Mouse (Mus musculus): ENCODE data around the gene Yif1a. TPM values are rescaled to one million over a fixed set of nuclear protein-coding genes. Genes with fewer than 3 reads are reported as not detected.
A peak's percentile ranks its signal among the peaks of the same experiment; 100 is the strongest.
"Not testable (repeated sequence)": the region's sequence is repeated elsewhere in the genome, so short reads cannot be mapped to it uniquely, and the experiment has no call there.

The Yif1a gene
- polyA plus RNA-seq, 1 experiment from 2014 or later, result 110 TPM

DNA sequence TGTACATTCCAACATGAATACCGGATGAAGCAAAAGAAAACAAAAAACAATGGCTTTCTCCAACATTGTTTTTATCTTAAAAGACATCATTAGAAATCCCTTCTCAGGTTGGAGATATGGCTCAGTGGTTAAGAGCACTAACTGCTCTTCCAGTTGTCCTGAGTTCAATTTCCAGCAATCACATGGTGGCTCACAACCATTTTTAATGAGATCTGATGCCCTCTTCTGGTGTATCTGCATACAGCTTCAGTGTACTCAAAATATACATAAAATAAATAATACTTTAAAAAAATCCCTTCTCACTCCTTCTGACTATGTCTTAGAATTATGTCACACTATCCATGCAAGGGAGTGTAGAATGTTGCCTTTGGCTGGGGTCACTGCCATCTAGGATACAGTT, 9.1 kb upstream of the Yif1a start:
- WGBS, result 94% methylated on average over 1 of the region's 1 CpGs
- Histone ChIP-seq H3K4me1 (ENCODE audit: control insufficient read depth, insufficient read depth, low read length) (no peaks in the 10 kb centered on the region), H3K4me3 (replicated peaks; ENCODE audit: low read length) (no peak overlapping the region), H3K27me3 (ENCODE audit: control insufficient read depth, insufficient read depth, low read length) (peaks cover 34% of the 10 kb centered on the region), H3K9me3 (replicated peaks; ENCODE audit: control insufficient read depth, low read length) (no peaks in the 10 kb centered on the region), H3K36me3 (ENCODE audit: control insufficient read depth, insufficient read depth, low read length) (0 out of 2 replicates have a peak, but pooled peaks cover 3% of the 10 kb centered on the region), H3K27ac (ENCODE audit: low read length) (no peak overlapping the region), H3K9ac (ENCODE audit: low read length) (no peak overlapping the region), H3K4me2 (ENCODE audit: low read depth, low read length) (no peak overlapping the region)
- no peak for ATAC-seq (ENCODE audit: insufficient read depth, low FRiP score)

DNA sequence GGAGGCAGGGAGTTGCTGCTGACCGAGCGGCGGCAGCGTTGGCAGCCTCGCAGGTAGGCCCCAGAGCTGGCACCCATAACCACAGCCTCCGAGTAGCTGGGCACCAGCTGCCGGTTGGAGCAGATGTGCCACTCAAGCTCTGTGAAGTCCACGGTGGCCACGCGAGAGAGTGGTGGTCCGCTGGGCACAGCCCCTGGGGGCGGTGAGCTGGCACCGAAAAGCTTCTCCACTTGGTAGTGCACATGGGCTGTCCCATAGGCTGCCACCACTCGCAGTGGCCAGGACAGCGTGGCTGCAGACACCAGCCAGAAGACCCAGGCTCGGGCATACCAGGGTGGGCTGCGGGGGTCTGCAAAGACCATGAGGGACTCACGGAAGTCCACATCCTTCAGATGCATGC, 6.3 kb upstream of the Yif1a start:
- H3K27ac ChIP-seq (ENCODE audit: low read length), result no peak overlapping the region
- 58% methylated on average over 18 of the region's 18 CpGs for WGBS
- H3K27me3 ChIP-seq (ENCODE audit: control insufficient read depth, insufficient read depth, low read length), result peaks cover 55% of the 10 kb centered on the region
- no peak for ATAC-seq (ENCODE audit: insufficient read depth, low FRiP score)
- H3K36me3 ChIP-seq (ENCODE audit: control insufficient read depth, insufficient read depth, low read length), result no peaks in the 10 kb centered on the region
- H3K4me2 ChIP-seq (ENCODE audit: low read depth, low read length), result no peak overlapping the region
- no peak overlapping the region for H3K4me3 ChIP-seq (replicated peaks; ENCODE audit: low read length)
- no peaks in the 10 kb centered on the region for H3K9me3 ChIP-seq (replicated peaks; ENCODE audit: control insufficient read depth, low read length)
- H3K4me1 ChIP-seq (ENCODE audit: control insufficient read depth, insufficient read depth, low read length), result peaks cover 4% of the 10 kb centered on the region; the same call in 1 of the 2 replicates
- H3K9ac ChIP-seq (ENCODE audit: low read length), result no peak overlapping the region

DNA sequence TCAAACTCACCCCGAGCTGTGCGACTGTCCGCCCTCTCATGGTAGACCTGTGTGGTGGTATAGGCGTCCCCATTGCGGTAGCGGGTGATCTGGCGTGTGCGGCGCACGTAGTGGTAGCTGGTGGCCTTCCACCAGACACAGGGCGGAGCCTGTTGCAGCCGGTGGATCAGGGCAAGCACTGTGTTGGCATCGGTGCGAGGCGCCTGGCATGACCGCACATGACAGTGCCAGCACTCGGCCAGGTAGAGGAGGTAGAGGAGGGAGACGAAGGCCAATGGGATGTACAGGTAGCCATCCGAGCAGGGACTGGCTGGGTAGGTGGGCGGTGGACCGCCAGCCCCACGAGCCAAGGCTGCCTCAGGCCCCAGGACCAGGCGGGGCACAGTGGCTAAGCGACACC, 5.7 kb upstream of the Yif1a start:
- no peaks in the 10 kb centered on the region for H3K36me3 ChIP-seq (ENCODE audit: control insufficient read depth, insufficient read depth, low read length)
- WGBS, result 67% methylated on average over 24 of the region's 24 CpGs

DNA sequence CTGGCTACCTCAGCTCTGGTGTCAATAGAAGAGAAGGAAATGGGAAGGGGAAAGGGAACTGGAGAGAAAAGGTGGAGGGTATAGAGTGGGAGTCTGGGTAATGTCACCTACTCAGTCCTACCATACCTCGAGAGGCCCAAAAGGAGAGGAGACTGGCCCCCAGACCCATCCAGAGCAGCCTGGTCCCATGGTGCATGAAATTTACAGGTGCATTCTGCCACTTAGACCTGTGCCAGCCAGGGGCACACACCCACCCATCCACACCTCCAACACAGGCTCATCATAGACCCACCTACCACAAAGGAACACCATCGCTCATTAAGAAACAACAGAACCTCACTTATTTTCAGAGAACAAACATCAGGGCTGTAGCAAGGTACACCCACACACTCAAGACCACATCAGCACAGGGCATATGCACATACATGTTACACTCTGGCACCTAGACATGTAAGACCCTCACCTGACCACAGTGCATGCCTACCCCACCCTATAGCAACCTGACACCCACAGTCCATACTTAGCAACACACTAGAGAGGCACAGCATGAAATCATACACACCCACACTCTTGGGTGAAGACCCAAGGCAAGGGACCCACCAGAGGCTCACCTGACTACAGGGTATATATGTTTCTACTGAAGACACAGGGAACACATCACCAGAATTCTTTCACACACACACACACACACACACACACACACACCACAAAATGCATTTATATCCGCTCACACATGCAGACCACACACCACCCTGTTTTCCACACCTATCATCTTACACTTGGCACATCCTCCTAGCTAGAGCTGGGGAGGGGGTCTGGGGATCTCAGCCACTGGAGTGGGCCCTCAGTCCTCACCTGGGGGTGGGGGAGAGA, 4.1 kb upstream of the Yif1a start:
- ATAC-seq (ENCODE audit: insufficient read depth, low FRiP score), result no peak
- peaks cover 16% of the 10 kb centered on the region for H3K4me1 ChIP-seq (ENCODE audit: control insufficient read depth, insufficient read depth, low read length)
- no peaks in the 10 kb centered on the region for H3K36me3 ChIP-seq (ENCODE audit: control insufficient read depth, insufficient read depth, low read length)
- H3K9me3 ChIP-seq (replicated peaks; ENCODE audit: control insufficient read depth, low read length), result no peaks in the 10 kb centered on the region
- peak overlapping the region; percentile 53 for H3K4me3 ChIP-seq (replicated peaks; ENCODE audit: low read length)
- no peak overlapping the region for H3K4me2 ChIP-seq (ENCODE audit: low read depth, low read length)
- H3K27ac ChIP-seq (ENCODE audit: low read length), result no peak overlapping the region
- 0 out of 2 replicates have a peak overlapping the region, but pooled peaks have one; percentile 67 for H3K9ac ChIP-seq (ENCODE audit: low read length)
- peaks cover 55% of the 10 kb centered on the region for H3K27me3 ChIP-seq (ENCODE audit: control insufficient read depth, insufficient read depth, low read length)
- WGBS, result 66% methylated on average over 3 of the region's 3 CpGs

More for the DNA sequence above, 5.7 kb upstream of the Yif1a start:
- Histone ChIP-seq H3K9ac (ENCODE audit: low read length) (no peak overlapping the region), H3K27ac (ENCODE audit: low read length) (no peak overlapping the region), H3K9me3 (replicated peaks; ENCODE audit: control insufficient read depth, low read length) (no peaks in the 10 kb centered on the region), H3K27me3 (ENCODE audit: control insufficient read depth, insufficient read depth, low read length) (peaks cover 55% of the 10 kb centered on the region), H3K4me3 (replicated peaks; ENCODE audit: low read length) (no peak overlapping the region), H3K4me2 (ENCODE audit: low read depth, low read length) (no peak overlapping the region), H3K4me1 (ENCODE audit: control insufficient read depth, insufficient read depth, low read length) (peaks cover 9% of the 10 kb centered on the region; the same call in 1 of the 2 replicates)
- no peak for ATAC-seq (ENCODE audit: insufficient read depth, low FRiP score)

DNA sequence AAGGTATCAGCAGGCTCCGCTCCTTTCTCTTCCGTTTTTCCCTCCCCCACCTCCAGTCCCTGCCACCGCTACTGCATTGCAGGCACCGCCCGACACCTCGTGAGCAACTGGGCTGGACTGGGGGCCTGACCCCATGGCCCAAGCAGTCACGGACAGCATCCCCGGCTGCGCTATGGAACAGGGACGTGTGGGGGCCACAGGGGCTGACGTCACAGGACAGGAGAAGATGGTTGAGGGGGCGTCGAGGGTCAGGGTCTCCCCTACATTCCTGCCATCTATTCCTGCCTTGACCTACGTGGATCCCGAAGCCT, 3.5 kb upstream of the Yif1a start:
- no peak overlapping the region for H3K27ac ChIP-seq (ENCODE audit: low read length)

DNA sequence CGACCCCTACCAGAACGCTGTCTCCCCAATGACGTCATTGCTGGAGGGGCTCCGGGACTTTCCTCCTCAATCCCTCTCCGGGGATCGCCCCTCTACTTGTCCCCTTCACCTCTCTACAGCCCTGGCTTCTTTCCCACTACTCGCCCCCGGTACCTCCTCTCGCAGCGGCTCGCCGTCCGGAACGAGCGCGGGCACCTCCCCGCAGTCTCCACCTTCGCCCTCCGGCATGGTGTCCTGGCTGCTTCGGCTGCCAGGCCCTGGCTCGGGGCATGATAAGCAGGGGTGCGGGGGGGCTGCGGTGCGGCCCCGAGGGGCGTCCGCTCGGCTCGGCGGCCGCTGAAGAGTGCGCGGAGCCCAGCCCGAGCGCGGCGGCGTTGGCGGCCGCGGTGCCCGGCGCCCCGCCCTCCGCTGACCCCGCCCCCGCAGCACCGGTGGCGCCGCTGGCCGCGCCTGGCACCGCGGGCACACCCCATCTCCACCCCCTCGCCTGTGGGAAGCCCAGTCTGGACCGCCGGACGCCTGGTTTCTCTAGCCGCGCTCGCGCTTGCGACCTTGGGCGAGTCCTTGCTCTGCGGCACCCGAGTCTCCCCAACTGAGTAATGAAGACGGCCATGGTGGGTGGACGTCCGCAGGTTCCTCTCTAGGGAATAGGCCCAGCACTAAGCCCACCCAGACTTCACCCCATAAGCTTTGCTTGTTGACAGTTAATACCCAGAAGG, 3.0 kb upstream of the Yif1a start, which contains the start of gene Tmem151a:
Gene Tmem151a, minus strand, starts transcription at position 387 of the 719 bp plus-strand sequence.
- Histone ChIP-seq H3K36me3 (ENCODE audit: control insufficient read depth, insufficient read depth, low read length) (no peaks in the 10 kb centered on the region), H3K27me3 (ENCODE audit: control insufficient read depth, insufficient read depth, low read length) (peaks cover 55% of the 10 kb centered on the region), H3K27ac (ENCODE audit: low read length) (no peak within 1 kb of the TSS), H3K4me3 (replicated peaks; ENCODE audit: low read length) (peak within 1 kb of the TSS; percentile 53), H3K9me3 (replicated peaks; ENCODE audit: control insufficient read depth, low read length) (no peaks in the 10 kb centered on the region), H3K4me1 (ENCODE audit: control insufficient read depth, insufficient read depth, low read length) (peaks cover 20% of the 10 kb centered on the region), H3K4me2 (ENCODE audit: low read depth, low read length) (peak within 1 kb of the TSS; percentile 83), H3K9ac (ENCODE audit: low read length) (peak within 1 kb of the TSS; percentile 67)
- no peak for ATAC-seq (ENCODE audit: insufficient read depth, low FRiP score)
- WGBS, result under 1% methylated on average over 68 of the region's 69 CpGs

More for the DNA sequence above, 3.5 kb upstream of the Yif1a start:
- Histone ChIP-seq H3K9me3 (replicated peaks; ENCODE audit: control insufficient read depth, low read length) (no peaks in the 10 kb centered on the region), H3K27me3 (ENCODE audit: control insufficient read depth, insufficient read depth, low read length) (peaks cover 55% of the 10 kb centered on the region), H3K9ac (ENCODE audit: low read length) (peak overlapping the region; percentile 67; the same call in 1 of the 2 replicates), H3K4me1 (ENCODE audit: control insufficient read depth, insufficient read depth, low read length) (peaks cover 20% of the 10 kb centered on the region), H3K36me3 (ENCODE audit: control insufficient read depth, insufficient read depth, low read length) (no peaks in the 10 kb centered on the region), H3K4me2 (ENCODE audit: low read depth, low read length) (peak overlapping the region; percentile 83), H3K4me3 (replicated peaks; ENCODE audit: low read length) (peak overlapping the region; percentile 53)
- ATAC-seq (ENCODE audit: insufficient read depth, low FRiP score), result no peak
- 5% methylated on average over 15 of the region's 15 CpGs for WGBS

DNA sequence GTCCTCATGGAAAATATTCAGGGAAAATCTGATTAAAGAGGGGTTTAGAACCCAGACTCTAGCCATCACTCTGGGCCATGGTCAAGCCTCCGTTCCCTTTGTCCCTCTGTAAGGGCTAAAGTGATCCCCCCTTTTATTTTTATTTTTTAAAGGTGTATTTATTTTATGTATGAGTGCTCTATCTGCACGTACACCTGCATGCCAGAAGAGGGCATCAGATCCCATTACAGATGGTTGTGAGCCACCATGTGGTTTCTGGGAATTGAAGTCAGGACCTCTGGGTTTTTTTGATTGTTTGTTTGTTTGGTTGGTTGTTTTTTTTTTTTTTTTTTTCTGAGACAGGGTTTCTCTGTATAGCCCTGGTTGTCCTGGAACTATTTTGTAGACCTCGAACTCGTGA, 1.8 kb upstream of the Yif1a start:
- not testable (repeated sequence) for H3K9ac ChIP-seq (ENCODE audit: low read length); ATAC-seq (ENCODE audit: insufficient read depth, low FRiP score); H3K4me3 ChIP-seq (replicated peaks; ENCODE audit: low read length); H3K4me2 ChIP-seq (ENCODE audit: low read depth, low read length); H3K9me3 ChIP-seq (replicated peaks; ENCODE audit: control insufficient read depth, low read length); H3K27ac ChIP-seq (ENCODE audit: low read length); H3K36me3 ChIP-seq (ENCODE audit: control insufficient read depth, insufficient read depth, low read length)
- Histone ChIP-seq H3K4me1 (ENCODE audit: control insufficient read depth, insufficient read depth, low read length) (peaks cover 20% of the 10 kb centered on the region), H3K27me3 (ENCODE audit: control insufficient read depth, insufficient read depth, low read length) (peaks cover 47% of the 10 kb centered on the region)
- 56% methylated on average over 4 of the region's 4 CpGs for WGBS

DNA sequence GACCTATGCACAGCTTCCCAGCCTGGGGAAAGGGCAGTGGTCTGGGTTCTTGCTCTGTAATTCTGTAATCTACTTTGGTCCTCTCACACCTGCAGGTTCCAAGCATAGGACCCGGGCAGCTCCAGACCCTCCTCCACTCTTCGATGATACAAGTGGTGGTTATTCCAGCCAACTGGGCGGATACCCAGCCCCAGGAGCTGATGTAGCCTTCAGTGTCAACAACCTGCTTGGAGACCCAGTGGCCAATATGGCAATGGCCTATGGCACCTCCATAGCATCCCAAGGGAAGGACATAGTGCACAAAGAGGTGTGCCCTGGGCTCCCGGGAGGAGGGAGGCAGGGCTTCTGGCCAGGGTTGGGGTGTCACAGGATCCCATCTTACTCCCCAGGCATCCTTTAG, 986 bp downstream of the Yif1a start:
- 91% methylated on average over 4 of the region's 4 CpGs for WGBS
- Histone ChIP-seq H3K4me1 (ENCODE audit: control insufficient read depth, insufficient read depth, low read length) (peaks cover 22% of the 10 kb centered on the region), H3K4me2 (ENCODE audit: low read depth, low read length) (peak overlapping the region; percentile 91), H3K9ac (ENCODE audit: low read length) (peak overlapping the region; percentile 88), H3K27ac (ENCODE audit: low read length) (no peak overlapping the region), H3K4me3 (replicated peaks; ENCODE audit: low read length) (peak overlapping the region; percentile 90), H3K36me3 (ENCODE audit: control insufficient read depth, insufficient read depth, low read length) (no peaks in the 10 kb centered on the region), H3K27me3 (ENCODE audit: control insufficient read depth, insufficient read depth, low read length) (peaks cover 21% of the 10 kb centered on the region), H3K9me3 (replicated peaks; ENCODE audit: control insufficient read depth, low read length) (no peaks in the 10 kb centered on the region)
- ATAC-seq (ENCODE audit: insufficient read depth, low FRiP score), result no peak

DNA sequence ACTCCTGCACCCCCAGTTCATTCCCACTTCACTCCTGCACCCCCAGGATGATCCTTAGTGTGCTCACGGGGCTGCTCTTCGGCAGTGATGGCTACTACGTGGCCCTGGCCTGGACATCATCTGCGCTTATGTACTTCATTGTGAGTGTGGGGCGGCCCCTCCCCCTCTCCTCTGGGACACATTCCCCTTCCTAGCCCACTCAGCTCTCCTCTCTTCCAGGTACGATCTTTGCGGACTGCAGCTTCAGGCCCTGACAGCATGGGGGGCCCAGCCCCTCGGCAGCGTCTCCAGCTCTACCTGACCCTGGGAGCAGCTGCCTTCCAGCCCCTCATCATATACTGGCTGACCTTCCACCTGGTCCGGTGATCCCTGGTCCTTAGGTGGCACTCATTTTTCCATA, 3.7 kb downstream of the Yif1a start:
- H3K4me3 ChIP-seq (replicated peaks; ENCODE audit: low read length), result no peak overlapping the region
- no peaks in the 10 kb centered on the region for H3K27me3 ChIP-seq (ENCODE audit: control insufficient read depth, insufficient read depth, low read length)
- H3K9ac ChIP-seq (ENCODE audit: low read length), result no peak overlapping the region
- ATAC-seq (ENCODE audit: insufficient read depth, low FRiP score), result no peak
- no peaks in the 10 kb centered on the region for H3K9me3 ChIP-seq (replicated peaks; ENCODE audit: control insufficient read depth, low read length)
- no peak overlapping the region for H3K4me2 ChIP-seq (ENCODE audit: low read depth, low read length)
- no peak overlapping the region for H3K27ac ChIP-seq (ENCODE audit: low read length)
- no peaks in the 10 kb centered on the region for H3K36me3 ChIP-seq (ENCODE audit: control insufficient read depth, insufficient read depth, low read length)
- 84% methylated on average over 10 of the region's 10 CpGs for WGBS
- H3K4me1 ChIP-seq (ENCODE audit: control insufficient read depth, insufficient read depth, low read length), result peaks cover 33% of the 10 kb centered on the region

All from stomach, embryonic 16.5 days (tissue).